Mouse (Mus musculus): ENCODE measurements at regions not wholly inside any gene's neighbourhood (a gene's known extent, or its start where the extent isn't known, plus 50 kb on each side); places are given as distances from the start of the nearest gene placed in this dataset.

GRCm38 (mm10) chr7:110705311-110706000 is 62.5 kb upstream of the Ampd3 start:
- Histone ChIP-seq H3K4me3 (replicated peaks) (no peak overlapping the region), H3K27me3 (no peaks in the 10 kb centered on the region), H3K9ac (no peak overlapping the region), H3K27ac (no peak overlapping the region), H3K36me3 (no peaks in the 10 kb centered on the region), H3K4me2 (no peak overlapping the region), H3K9me3 (replicated peaks) (no peaks in the 10 kb centered on the region), H3K4me1 (replicated peaks) (peaks cover 3% of the 10 kb centered on the region; the same call in 1 of the 2 replicates)
- DNase-seq, result no peak
- 59% methylated on average over 6 of the region's 6 CpGs for WGBS (ENCODE audit: insufficient replicate concordance)
- ATAC-seq (ENCODE audit: low read depth), result no peak

- ATAC-seq (ENCODE audit: low read depth) (no peak), DNase-seq (no peak)
- no peaks in the 10 kb centered on the region for H3K27me3 ChIP-seq
These were observed 61.9 kb upstream of the Ampd3 start for GRCm38 (mm10) chr7:110706001-110706695.

DNA sequence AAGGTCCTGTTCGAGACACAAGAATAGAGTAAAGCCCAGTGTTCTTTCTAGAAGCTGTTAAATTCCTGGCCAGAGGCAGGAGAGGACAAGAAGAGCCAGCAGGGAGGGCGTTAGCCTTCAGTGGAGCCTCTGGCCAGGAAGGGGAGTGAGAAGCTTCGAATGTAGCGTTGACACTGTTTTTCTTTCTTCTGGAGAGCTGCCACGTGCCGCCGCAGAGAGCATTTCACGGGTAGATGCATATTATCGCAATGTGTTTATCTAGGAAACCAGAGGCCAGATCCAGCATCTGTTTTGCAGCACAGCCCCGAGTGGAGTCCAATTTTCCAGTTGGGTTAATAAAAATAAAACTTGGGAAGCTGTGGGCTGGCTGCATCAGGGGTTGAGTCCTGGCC is 61.3 kb upstream of the Ampd3 start:
- H3K36me3 ChIP-seq, result no peaks in the 10 kb centered on the region
- ATAC-seq (ENCODE audit: low read depth) (no peak), DNase-seq (no peak)
- peaks cover 3% of the 10 kb centered on the region; the same call in 1 of the 2 replicates for H3K4me1 ChIP-seq (replicated peaks)
- H3K27me3 ChIP-seq, result no peaks in the 10 kb centered on the region
- no peak overlapping the region for H3K4me3 ChIP-seq (replicated peaks)
- H3K4me2 ChIP-seq, result no peak overlapping the region
- no peak overlapping the region for H3K9ac ChIP-seq
- no peak overlapping the region for H3K27ac ChIP-seq
- 58% methylated on average over 10 of the region's 10 CpGs for WGBS (ENCODE audit: insufficient replicate concordance)
- H3K9me3 ChIP-seq (replicated peaks), result no peaks in the 10 kb centered on the region

More at GRCm38 (mm10) chr7:110706001-110706695, 61.9 kb upstream of the Ampd3 start:
- no peak overlapping the region for H3K4me3 ChIP-seq (replicated peaks)
- H3K27ac ChIP-seq, result no peak overlapping the region
- no peaks in the 10 kb centered on the region for H3K9me3 ChIP-seq (replicated peaks)
- H3K4me2 ChIP-seq, result no peak overlapping the region
- H3K9ac ChIP-seq, result no peak overlapping the region
- H3K4me1 ChIP-seq (replicated peaks), result peaks cover 3% of the 10 kb centered on the region; the same call in 1 of the 2 replicates
- no peaks in the 10 kb centered on the region for H3K36me3 ChIP-seq
- 61% methylated on average over 10 of the region's 10 CpGs for WGBS (ENCODE audit: insufficient replicate concordance)

DNA sequence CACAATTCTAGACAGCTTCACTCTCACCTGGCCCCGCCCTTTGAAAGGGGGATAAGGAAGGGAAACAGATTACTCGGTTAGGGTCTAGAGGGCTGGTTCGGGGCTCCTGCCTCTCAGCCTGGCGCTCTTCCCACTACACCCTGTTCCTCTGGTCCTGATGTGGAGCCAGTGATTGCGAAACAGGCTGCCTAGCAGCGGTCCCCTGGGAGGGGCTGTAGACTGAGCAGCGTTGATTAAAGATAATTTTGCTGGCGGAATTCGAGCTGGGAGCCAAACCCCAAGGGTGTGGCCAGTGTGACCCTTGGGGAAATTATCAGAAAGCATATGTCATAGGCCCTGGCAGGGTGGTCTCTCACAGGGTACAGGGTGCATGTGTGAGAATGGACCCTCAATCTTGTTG is 59.9 kb upstream of the Ampd3 start:
- no peaks in the 10 kb centered on the region for H3K36me3 ChIP-seq
- H3K4me3 ChIP-seq (replicated peaks), result no peak overlapping the region
- no peak overlapping the region for H3K27ac ChIP-seq
- H3K9me3 ChIP-seq (replicated peaks), result no peaks in the 10 kb centered on the region
- no peak overlapping the region for H3K4me2 ChIP-seq
- ATAC-seq (ENCODE audit: low read depth) (no peak), DNase-seq (no peak)
- no peak overlapping the region for H3K9ac ChIP-seq
- peaks cover 3% of the 10 kb centered on the region; the same call in 1 of the 2 replicates for H3K4me1 ChIP-seq (replicated peaks)
- no peaks in the 10 kb centered on the region for H3K27me3 ChIP-seq
- WGBS (ENCODE audit: insufficient replicate concordance), result 49% methylated on average over 9 of the region's 9 CpGs

- no peak overlapping the region for H3K9ac ChIP-seq
- no peak for ATAC-seq (ENCODE audit: low read depth)
- WGBS (ENCODE audit: insufficient replicate concordance), result 77% methylated on average over 3 of the region's 3 CpGs
These were observed 59.2 kb upstream of the Ampd3 start for GRCm38 (mm10) chr7:110708781-110709180.

GRCm38 (mm10) chr7:110709606-110710005 is 58.4 kb upstream of the Ampd3 start:
- Histone ChIP-seq H3K27me3 (no peaks in the 10 kb centered on the region), H3K9ac (no peak overlapping the region), H3K4me2 (no peak overlapping the region), H3K27ac (no peak overlapping the region), H3K4me1 (replicated peaks) (peaks cover 3% of the 10 kb centered on the region; the same call in 1 of the 2 replicates), H3K36me3 (no peaks in the 10 kb centered on the region), H3K9me3 (replicated peaks) (no peaks in the 10 kb centered on the region), H3K4me3 (replicated peaks) (no peak overlapping the region)
- DNase-seq (no peak), ATAC-seq (ENCODE audit: low read depth) (no peak)
- 59% methylated on average over 6 of the region's 6 CpGs for WGBS (ENCODE audit: insufficient replicate concordance)

More at GRCm38 (mm10) chr7:110708781-110709180, 59.2 kb upstream of the Ampd3 start:
- Histone ChIP-seq H3K4me2 (no peak overlapping the region), H3K4me1 (replicated peaks) (peaks cover 3% of the 10 kb centered on the region; the same call in 1 of the 2 replicates), H3K27ac (no peak overlapping the region), H3K36me3 (no peaks in the 10 kb centered on the region), H3K27me3 (no peaks in the 10 kb centered on the region), H3K9me3 (replicated peaks) (no peaks in the 10 kb centered on the region), H3K4me3 (replicated peaks) (no peak overlapping the region)
- no peak for DNase-seq

DNA sequence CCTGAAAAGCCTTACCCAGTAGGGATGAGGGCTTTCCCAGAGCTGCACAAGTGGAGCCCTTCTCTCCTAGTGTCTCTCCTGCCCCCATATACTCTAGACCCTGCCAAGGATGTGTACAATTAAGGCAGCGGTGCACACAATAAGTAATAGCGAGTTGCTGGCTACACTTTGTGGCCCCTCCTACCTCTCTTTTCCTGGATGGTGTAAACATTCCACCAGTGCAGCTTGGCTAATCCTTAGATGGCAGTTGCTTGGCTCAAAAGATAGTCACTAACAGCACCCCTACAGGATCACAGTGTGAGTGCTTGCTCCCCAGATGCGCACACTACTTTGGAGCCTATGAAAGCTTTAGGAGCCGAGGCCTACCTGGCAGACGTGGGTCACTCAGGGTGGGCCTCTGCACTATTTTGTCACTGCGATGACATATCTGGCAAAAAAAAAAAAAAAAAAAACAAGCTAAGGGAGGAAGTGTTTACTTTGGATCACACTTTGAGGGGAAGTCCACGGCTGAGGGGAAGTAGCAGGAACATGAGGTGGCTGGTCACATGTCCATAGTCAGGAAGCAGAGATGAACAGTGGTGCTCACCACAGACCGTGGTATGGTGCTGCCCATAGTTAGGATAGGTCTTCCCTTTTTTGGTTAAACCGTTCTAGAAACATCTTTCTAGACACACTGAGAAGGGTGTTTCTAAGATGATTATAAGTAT is 57.6 kb upstream of the Ampd3 start:
- Histone ChIP-seq H3K4me2 (no peak overlapping the region), H3K36me3 (no peaks in the 10 kb centered on the region), H3K4me3 (replicated peaks) (no peak overlapping the region), H3K9me3 (replicated peaks) (no peaks in the 10 kb centered on the region), H3K27me3 (no peaks in the 10 kb centered on the region), H3K4me1 (replicated peaks) (peaks cover 3% of the 10 kb centered on the region; the same call in 1 of the 2 replicates), H3K9ac (no peak overlapping the region), H3K27ac (no peak overlapping the region)
- WGBS (ENCODE audit: insufficient replicate concordance), result 57% methylated on average over 9 of the region's 9 CpGs
- no peak for DNase-seq
- ATAC-seq (ENCODE audit: low read depth), result no peak

DNA sequence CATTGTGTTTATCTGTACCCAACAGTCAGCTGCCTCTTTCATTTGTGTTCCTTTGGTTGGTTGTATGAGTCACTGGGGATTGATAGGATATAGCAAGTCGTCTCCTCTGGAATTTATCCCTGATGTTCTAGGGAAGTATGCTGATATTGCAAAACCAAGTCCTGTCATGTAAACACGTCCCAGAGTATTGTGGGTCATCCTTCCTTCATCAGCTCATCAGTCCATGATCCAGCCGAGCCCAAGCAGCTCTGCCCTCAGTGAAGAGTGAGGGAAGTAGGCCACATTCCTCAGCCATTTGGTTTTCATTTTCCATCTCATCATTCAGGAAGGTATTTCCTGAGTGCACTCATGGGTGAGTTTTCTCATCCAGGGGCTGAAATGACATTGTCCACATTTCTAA is 54.3 kb upstream of the Ampd3 start:
- Histone ChIP-seq H3K4me2 (no peak overlapping the region), H3K27ac (no peak overlapping the region), H3K27me3 (0 out of 2 replicates have a peak, but pooled peaks cover 4% of the 10 kb centered on the region), H3K9ac (no peak overlapping the region), H3K4me1 (replicated peaks) (no peaks in the 10 kb centered on the region), H3K4me3 (replicated peaks) (no peak overlapping the region), H3K36me3 (no peaks in the 10 kb centered on the region), H3K9me3 (replicated peaks) (no peaks in the 10 kb centered on the region)
- WGBS (ENCODE audit: insufficient replicate concordance), result 40% methylated on average over 3 of the region's 3 CpGs
- DNase-seq (no peak), ATAC-seq (ENCODE audit: low read depth) (no peak)

DNA sequence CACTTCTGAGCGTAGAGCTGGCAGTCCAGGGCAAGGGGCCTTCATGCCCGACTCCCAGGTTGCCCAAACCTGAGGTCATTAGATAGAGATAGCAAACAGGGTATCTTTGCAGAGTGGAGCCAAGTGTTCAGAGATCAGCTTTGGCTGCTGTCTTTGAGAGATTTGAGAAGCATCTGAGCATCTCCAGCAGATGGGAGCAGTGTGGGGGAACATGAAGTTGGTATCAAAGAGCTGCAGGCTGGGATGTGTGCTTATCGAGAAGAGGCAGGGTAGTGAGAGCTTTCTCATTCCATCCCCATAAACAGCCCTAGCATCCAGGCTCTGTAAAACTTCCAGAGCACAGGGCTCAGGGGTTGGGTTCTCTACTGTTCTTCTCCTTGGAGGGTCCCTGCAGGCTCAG is 52.9 kb upstream of the Ampd3 start:
- H3K4me1 ChIP-seq (replicated peaks), result no peaks in the 10 kb centered on the region
- no peak overlapping the region for H3K4me2 ChIP-seq
- H3K9ac ChIP-seq, result no peak overlapping the region
- H3K4me3 ChIP-seq (replicated peaks), result no peak overlapping the region
- ATAC-seq (ENCODE audit: low read depth), result peak; percentile 79
- no peaks in the 10 kb centered on the region for H3K36me3 ChIP-seq
- DNase-seq, result no peak
- H3K9me3 ChIP-seq (replicated peaks), result no peaks in the 10 kb centered on the region
- 62% methylated on average over 3 of the region's 3 CpGs for WGBS (ENCODE audit: insufficient replicate concordance)
- 0 out of 2 replicates have a peak, but pooled peaks cover 4% of the 10 kb centered on the region for H3K27me3 ChIP-seq
- H3K27ac ChIP-seq, result no peak overlapping the region; the same call in 1 of the 2 replicates

- no peak for ATAC-seq (ENCODE audit: low read depth)
- no peak overlapping the region for H3K9ac ChIP-seq
- no peaks in the 10 kb centered on the region for H3K4me1 ChIP-seq (replicated peaks)
- 0 out of 2 replicates have a peak, but pooled peaks cover 4% of the 10 kb centered on the region for H3K27me3 ChIP-seq
- no peaks in the 10 kb centered on the region for H3K9me3 ChIP-seq (replicated peaks)
- no peak overlapping the region for H3K4me2 ChIP-seq
- no peaks in the 10 kb centered on the region for H3K36me3 ChIP-seq
- H3K27ac ChIP-seq, result no peak overlapping the region
- WGBS (ENCODE audit: insufficient replicate concordance), result 69% methylated on average over 6 of the region's 6 CpGs
- no peak for DNase-seq
- no peak overlapping the region for H3K4me3 ChIP-seq (replicated peaks)
These were observed 52.5 kb upstream of the Ampd3 start for GRCm38 (mm10) chr7:110715545-110715944.

- Histone ChIP-seq H3K4me2 (no peak overlapping the region), H3K9me3 (replicated peaks) (no peaks in the 10 kb centered on the region), H3K4me3 (replicated peaks) (no peak overlapping the region), H3K4me1 (replicated peaks) (no peaks in the 10 kb centered on the region), H3K36me3 (no peaks in the 10 kb centered on the region), H3K27me3 (0 out of 2 replicates have a peak, but pooled peaks cover 8% of the 10 kb centered on the region), H3K9ac (no peak overlapping the region), H3K27ac (no peak overlapping the region)
- DNase-seq, result no peak
- WGBS (ENCODE audit: insufficient replicate concordance), result 62% methylated on average over 6 of the region's 6 CpGs
- ATAC-seq (ENCODE audit: low read depth), result no peak
These were observed 50.9 kb upstream of the Ampd3 start for GRCm38 (mm10) chr7:110717104-110717503.
